Mouse (Mus musculus): ENCODE results near the gene Tcf7l2. TPM values are rescaled to one million over a fixed set of nuclear protein-coding genes. Genes with fewer than 3 reads are reported as not detected.
A peak's percentile ranks its signal among the peaks of the same experiment; 100 is the strongest.

Gene Tcf7l2
- polyA plus RNA-seq, 1 experiment from 2014 or later = 196 TPM

DNA sequence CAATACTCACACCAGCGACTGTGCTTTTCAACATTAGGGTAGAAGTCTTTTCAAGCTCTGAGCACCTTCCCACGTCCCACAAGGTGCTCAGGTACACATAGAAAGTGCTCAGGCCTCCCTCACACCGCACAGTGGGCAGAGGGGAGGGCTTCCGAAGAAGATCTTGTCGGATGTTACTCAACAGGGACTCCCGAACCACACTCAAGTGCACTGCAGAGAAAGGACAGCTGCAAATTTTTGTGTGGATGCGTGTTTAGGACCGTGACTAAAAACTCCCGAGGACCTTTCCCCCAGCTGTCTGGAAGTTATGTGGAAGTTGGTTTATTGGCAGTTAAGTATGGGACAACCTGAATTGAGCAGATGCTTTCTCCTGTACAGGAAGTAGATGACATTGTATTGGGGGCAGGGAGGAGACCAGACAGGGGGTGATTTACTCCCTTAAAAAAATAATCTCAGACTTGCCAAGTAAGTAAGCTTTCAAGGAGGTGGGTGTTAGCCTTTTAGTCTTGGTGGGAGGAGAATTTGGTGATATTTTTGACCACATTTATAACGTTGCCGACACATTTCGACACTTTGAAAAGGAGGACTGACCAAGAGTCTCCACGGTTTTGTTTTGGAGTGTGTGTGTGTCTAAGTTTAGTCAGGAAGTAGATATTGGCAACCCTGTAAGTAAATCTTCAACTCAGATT is 5.8 kb downstream of the Tcf7l2 start:
- Histone ChIP-seq H3K4me2 (ENCODE audit: low read length) (peak overlapping the region; percentile 81), H3K9ac (ENCODE audit: low read length) (peak overlapping the region; percentile 51), H3K27ac (ENCODE audit: low read depth, low read length) (peak overlapping the region; percentile 63; the same call in 1 of the 2 replicates), H3K36me3 (ENCODE audit: control insufficient read depth, insufficient read depth, low read length) (no peaks in the 10 kb centered on the region), H3K9me3 (replicated peaks; ENCODE audit: control insufficient read depth, low read length) (no peaks in the 10 kb centered on the region), H3K4me3 (ENCODE audit: low read depth, low read length) (no peak overlapping the region), H3K4me1 (ENCODE audit: control insufficient read depth, insufficient read depth, low read length) (peaks cover 70% of the 10 kb centered on the region), H3K27me3 (replicated peaks; ENCODE audit: control insufficient read depth, insufficient read depth, low read length) (no peaks in the 10 kb centered on the region; the same call in 1 of the 2 replicates)
- DNase-seq (ENCODE audit: low spot score) (no peak), ATAC-seq (no peak)
- WGBS = 21% methylated on average over 13 of the region's 13 CpGs

DNA sequence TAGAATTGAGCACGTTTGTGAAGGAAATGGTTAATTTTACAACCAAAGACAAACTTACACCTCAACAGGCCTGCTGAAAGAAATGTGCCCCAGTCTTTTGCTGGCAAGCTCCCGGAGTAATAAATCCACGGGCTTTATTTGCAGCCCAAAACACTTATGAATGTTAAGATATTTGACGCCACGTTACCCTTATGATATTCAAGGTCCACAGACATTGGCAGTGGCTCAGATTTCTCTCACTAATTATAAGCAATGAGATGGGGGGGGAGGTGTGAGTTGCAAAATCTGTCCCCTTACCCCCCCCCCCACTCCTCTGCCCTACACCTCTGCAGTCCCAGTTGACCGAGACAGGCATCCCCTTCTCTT is 6.3 kb downstream of the Tcf7l2 start:
- Histone ChIP-seq H3K27ac (ENCODE audit: low read depth, low read length) (peak overlapping the region; percentile 63), H3K4me2 (ENCODE audit: low read length) (peak overlapping the region; percentile 81), H3K4me3 (ENCODE audit: low read depth, low read length) (no peak overlapping the region), H3K4me1 (ENCODE audit: control insufficient read depth, insufficient read depth, low read length) (peaks cover 75% of the 10 kb centered on the region), H3K9ac (ENCODE audit: low read length) (peak overlapping the region; percentile 51), H3K36me3 (ENCODE audit: control insufficient read depth, insufficient read depth, low read length) (no peaks in the 10 kb centered on the region), H3K27me3 (replicated peaks; ENCODE audit: control insufficient read depth, insufficient read depth, low read length) (no peaks in the 10 kb centered on the region; the same call in 1 of the 2 replicates), H3K9me3 (replicated peaks; ENCODE audit: control insufficient read depth, low read length) (no peaks in the 10 kb centered on the region)
- 8% methylated on average over 6 of the region's 6 CpGs for WGBS
- no peak for ATAC-seq
- peak; percentile 48 for DNase-seq (ENCODE audit: low spot score)

GRCm38 (mm10) chr19:55748801-55749200 is 7.2 kb downstream of the Tcf7l2 start:
- Histone ChIP-seq H3K4me2 (ENCODE audit: low read length) (peak overlapping the region; percentile 81), H3K9me3 (replicated peaks; ENCODE audit: control insufficient read depth, low read length) (no peaks in the 10 kb centered on the region), H3K36me3 (ENCODE audit: control insufficient read depth, insufficient read depth, low read length) (no peaks in the 10 kb centered on the region), H3K27ac (ENCODE audit: low read depth, low read length) (peak overlapping the region; percentile 63), H3K27me3 (replicated peaks; ENCODE audit: control insufficient read depth, insufficient read depth, low read length) (no peaks in the 10 kb centered on the region; the same call in 1 of the 2 replicates), H3K4me3 (ENCODE audit: low read depth, low read length) (peak overlapping the region; percentile 8; the same call in 1 of the 2 replicates), H3K4me1 (ENCODE audit: control insufficient read depth, insufficient read depth, low read length) (peaks cover 77% of the 10 kb centered on the region), H3K9ac (ENCODE audit: low read length) (peak overlapping the region; percentile 51)
- peak; percentile 33 for DNase-seq (ENCODE audit: low spot score)
- no peak for ATAC-seq
- WGBS = 9% methylated on average over 6 of the region's 6 CpGs

- peak overlapping the region; percentile 5 for H3K4me3 ChIP-seq (ENCODE audit: low read depth, low read length)
- peak overlapping the region; percentile 41; the same call in 1 of the 2 replicates for H3K9ac ChIP-seq (ENCODE audit: low read length)
- peak overlapping the region; percentile 81 for H3K4me2 ChIP-seq (ENCODE audit: low read length)
- DNase-seq (ENCODE audit: low spot score) (peak; percentile 82), ATAC-seq (peak; percentile 62)
- peak overlapping the region; percentile 63; the same call in 1 of the 2 replicates for H3K27ac ChIP-seq (ENCODE audit: low read depth, low read length)
- no peaks in the 10 kb centered on the region for H3K9me3 ChIP-seq (replicated peaks; ENCODE audit: control insufficient read depth, low read length)
- H3K4me1 ChIP-seq (ENCODE audit: control insufficient read depth, insufficient read depth, low read length) = peaks cover 77% of the 10 kb centered on the region
- 9% methylated on average over 7 of the region's 7 CpGs for WGBS
- H3K36me3 ChIP-seq (ENCODE audit: control insufficient read depth, insufficient read depth, low read length) = no peaks in the 10 kb centered on the region
- H3K27me3 ChIP-seq (replicated peaks; ENCODE audit: control insufficient read depth, insufficient read depth, low read length) = no peaks in the 10 kb centered on the region; the same call in 1 of the 2 replicates
Measured at GRCm38 (mm10) chr19:55749532-55749931, 7.9 kb downstream of the Tcf7l2 start.

GRCm38 (mm10) chr19:55750048-55750447 is 8.4 kb downstream of the Tcf7l2 start:
- H3K4me3 ChIP-seq (ENCODE audit: low read depth, low read length) = peak overlapping the region; percentile 5; the same call in 1 of the 2 replicates
- H3K9ac ChIP-seq (ENCODE audit: low read length) = peak overlapping the region; percentile 41
- H3K4me2 ChIP-seq (ENCODE audit: low read length) = peak overlapping the region; percentile 81
- 3% methylated on average over 13 of the region's 13 CpGs for WGBS
- ATAC-seq (peak; percentile 63), DNase-seq (ENCODE audit: low spot score) (peak; percentile 71)
- no peaks in the 10 kb centered on the region for H3K9me3 ChIP-seq (replicated peaks; ENCODE audit: control insufficient read depth, low read length)
- H3K36me3 ChIP-seq (ENCODE audit: control insufficient read depth, insufficient read depth, low read length) = no peaks in the 10 kb centered on the region
- peaks cover 74% of the 10 kb centered on the region for H3K4me1 ChIP-seq (ENCODE audit: control insufficient read depth, insufficient read depth, low read length)
- H3K27me3 ChIP-seq (replicated peaks; ENCODE audit: control insufficient read depth, insufficient read depth, low read length) = no peaks in the 10 kb centered on the region; the same call in 1 of the 2 replicates
- H3K27ac ChIP-seq (ENCODE audit: low read depth, low read length) = 0 out of 2 replicates have a peak overlapping the region, but pooled peaks have one; percentile 63

GRCm38 (mm10) chr19:55750465-55750864 is 8.8 kb downstream of the Tcf7l2 start:
- DNase-seq (ENCODE audit: low spot score) (no peak), ATAC-seq (no peak)
- Histone ChIP-seq H3K36me3 (ENCODE audit: control insufficient read depth, insufficient read depth, low read length) (no peaks in the 10 kb centered on the region), H3K4me1 (ENCODE audit: control insufficient read depth, insufficient read depth, low read length) (peaks cover 69% of the 10 kb centered on the region), H3K27me3 (replicated peaks; ENCODE audit: control insufficient read depth, insufficient read depth, low read length) (no peaks in the 10 kb centered on the region; the same call in 1 of the 2 replicates), H3K4me2 (ENCODE audit: low read length) (peak overlapping the region; percentile 81), H3K9ac (ENCODE audit: low read length) (peak overlapping the region; percentile 41), H3K4me3 (ENCODE audit: low read depth, low read length) (no peak overlapping the region), H3K27ac (ENCODE audit: low read depth, low read length) (0 out of 2 replicates have a peak overlapping the region, but pooled peaks have one; percentile 63), H3K9me3 (replicated peaks; ENCODE audit: control insufficient read depth, low read length) (no peaks in the 10 kb centered on the region)
- 5% methylated on average over 7 of the region's 7 CpGs for WGBS

GRCm38 (mm10) chr19:55752861-55753260 is 11.2 kb downstream of the Tcf7l2 start:
- Histone ChIP-seq H3K4me3 (ENCODE audit: low read depth, low read length) (no peak overlapping the region), H3K27me3 (replicated peaks; ENCODE audit: control insufficient read depth, insufficient read depth, low read length) (no peaks in the 10 kb centered on the region), H3K9ac (ENCODE audit: low read length) (0 out of 2 replicates have a peak overlapping the region, but pooled peaks have one; percentile 7), H3K4me2 (ENCODE audit: low read length) (peak overlapping the region; percentile 16), H3K4me1 (ENCODE audit: control insufficient read depth, insufficient read depth, low read length) (peaks cover 50% of the 10 kb centered on the region), H3K36me3 (ENCODE audit: control insufficient read depth, insufficient read depth, low read length) (no peaks in the 10 kb centered on the region), H3K9me3 (replicated peaks; ENCODE audit: control insufficient read depth, low read length) (no peaks in the 10 kb centered on the region), H3K27ac (ENCODE audit: low read depth, low read length) (no peak overlapping the region)
- peak; percentile 58 for DNase-seq (ENCODE audit: low spot score)
- no peak for ATAC-seq
- 8% methylated on average over 8 of the region's 8 CpGs for WGBS

- H3K27me3 ChIP-seq (replicated peaks; ENCODE audit: control insufficient read depth, insufficient read depth, low read length) = no peaks in the 10 kb centered on the region
- H3K9me3 ChIP-seq (replicated peaks; ENCODE audit: control insufficient read depth, low read length) = no peaks in the 10 kb centered on the region
- H3K4me1 ChIP-seq (ENCODE audit: control insufficient read depth, insufficient read depth, low read length) = peaks cover 36% of the 10 kb centered on the region
- no peak overlapping the region for H3K27ac ChIP-seq (ENCODE audit: low read depth, low read length)
- H3K36me3 ChIP-seq (ENCODE audit: control insufficient read depth, insufficient read depth, low read length) = no peaks in the 10 kb centered on the region
- DNase-seq (ENCODE audit: low spot score) (no peak), ATAC-seq (no peak)
- WGBS = 83% methylated on average over 7 of the region's 7 CpGs
- no peak overlapping the region for H3K4me3 ChIP-seq (ENCODE audit: low read depth, low read length)
- H3K4me2 ChIP-seq (ENCODE audit: low read length) = no peak overlapping the region
- no peak overlapping the region for H3K9ac ChIP-seq (ENCODE audit: low read length)
Measured at GRCm38 (mm10) chr19:55754303-55754702, 12.7 kb downstream of the Tcf7l2 start.

- WGBS = 95% methylated on average over 9 of the region's 9 CpGs
- Histone ChIP-seq H3K9ac (ENCODE audit: low read length) (no peak overlapping the region), H3K36me3 (ENCODE audit: control insufficient read depth, insufficient read depth, low read length) (no peaks in the 10 kb centered on the region), H3K9me3 (replicated peaks; ENCODE audit: control insufficient read depth, low read length) (no peaks in the 10 kb centered on the region), H3K4me2 (ENCODE audit: low read length) (no peak overlapping the region), H3K27me3 (replicated peaks; ENCODE audit: control insufficient read depth, insufficient read depth, low read length) (no peaks in the 10 kb centered on the region), H3K27ac (ENCODE audit: low read depth, low read length) (no peak overlapping the region), H3K4me1 (ENCODE audit: control insufficient read depth, insufficient read depth, low read length) (peaks cover 24% of the 10 kb centered on the region), H3K4me3 (ENCODE audit: low read depth, low read length) (no peak overlapping the region)
- DNase-seq (ENCODE audit: low spot score) (no peak), ATAC-seq (no peak)
Measured at GRCm38 (mm10) chr19:55755462-55755861, 13.8 kb downstream of the Tcf7l2 start.
